Mouse (Mus musculus) CH12.LX (cell line): Measurements from ENCODE around the gene Atl1.
A peak's percentile ranks its signal among the peaks of the same experiment; 100 is the strongest.

Experiments used
- CHD1 ChIP-seq: IDR thresholded peaks from 2 replicates; pipeline ENCODE4 v1.6.1; 2012; ENCODE audit warnings: low read depth, low read length, improper control_type of control experiment, inconsistent platforms
- CHD2 ChIP-seq: IDR thresholded peaks from 2 replicates; pipeline ENCODE4 v1.6.1; 2011; ENCODE audit warnings: low read length, improper control_type of control experiment
- CTCF ChIP-seq, 2 experiments: IDR thresholded peaks in 1 of 2; conservative IDR thresholded peaks in 1 of 2; 2 replicates each; pipeline ENCODE4 v1.5.1; 2011 to 2012; ENCODE audit warnings: low read depth in 2 of 2, low read length in 2 of 2, improper control_type of control experiment in 1 of 2, inconsistent platforms in 1 of 2, mild to moderate bottlenecking in 1 of 2, moderate library complexity in 1 of 2
- EP300 ChIP-seq: IDR thresholded peaks from 2 replicates; pipeline ENCODE4 v1.6.1; 2011; ENCODE audit warnings: low read length, improper control_type of control experiment
- HCFC1 ChIP-seq: IDR thresholded peaks from 2 replicates; pipeline ENCODE4 v1.6.1; 2012; ENCODE audit warnings: low read depth, mild to moderate bottlenecking, inconsistent platforms, low read length, improper control_type of control experiment
- MAFK ChIP-seq: IDR thresholded peaks from 2 replicates; pipeline ENCODE4 v1.6.1; 2011; ENCODE audit warnings: low read length, improper control_type of control experiment; ENCODE audit not compliant: insufficient replicate concordance
- MAX ChIP-seq: IDR thresholded peaks from 2 replicates; pipeline ENCODE4 v1.6.1; 2011; ENCODE audit warnings: low read length, improper control_type of control experiment
- RAD21 ChIP-seq: IDR thresholded peaks from 2 replicates; pipeline ENCODE4 v1.6.1; 2011; ENCODE audit warnings: low read depth, mild to moderate bottlenecking, low read length, improper control_type of control experiment, moderate library complexity
- TCF12 ChIP-seq: IDR thresholded peaks from 2 replicates; pipeline ENCODE4 v1.6.1; 2014; ENCODE audit warnings: low read depth, mild to moderate bottlenecking, inconsistent platforms, low read length, improper control_type of control experiment
- ZNF384 ChIP-seq: IDR thresholded peaks from 2 replicates; pipeline ENCODE4 v1.6.1; 2012; ENCODE audit warnings: low read depth, low read length, improper control_type of control experiment, inconsistent platforms

DNA sequence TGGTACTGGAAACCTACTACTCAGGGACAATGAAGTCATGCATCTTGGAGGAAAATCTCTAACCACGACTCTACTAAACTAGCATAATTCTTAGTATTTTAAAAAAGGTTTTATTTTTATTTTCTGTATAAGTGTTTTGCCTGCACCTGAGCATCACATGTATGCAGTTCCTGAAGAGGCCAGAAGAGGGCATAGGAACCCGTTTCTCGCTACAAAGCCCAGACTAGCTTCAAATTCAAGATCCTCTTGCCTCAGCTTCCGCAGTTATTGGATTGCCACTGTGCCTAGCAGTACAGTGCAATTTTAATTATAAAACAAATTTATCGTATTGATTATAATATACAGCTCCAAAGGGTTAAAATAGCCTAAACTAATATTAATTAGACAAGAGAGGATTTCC is 31.6 kb downstream of the Atl1 start:
- TF ChIP-seq HCFC1 (no peak), ZNF384 (no peak), CHD2 (no peak), TCF12 (no peak), MAFK (0 out of 2 replicates have a peak, but pooled peaks have one; percentile 13), RAD21 (peak; percentile 68), CHD1 (no peak), CTCF (conservative IDR thresholded peaks at IDR 0.05 in 1 of 2, IDR thresholded peaks at IDR 0.05 in 1 of 2; ENCODE audit: low read depth in 2 of 2, low read length in 2 of 2) (peak; percentile 73 to 80), MAX (no peak), EP300 (no peak)
